Mouse (Mus musculus) myocyte (in vitro differentiated cells): Measurements from ENCODE around the gene Entpd8.

ENCODE experiments used
- CEBPB ChIP-seq: IDR thresholded peaks from 2 replicates; pipeline ENCODE4 v1.6.1; 2011; ENCODE audit warnings: mild to moderate bottlenecking, moderate library complexity; ENCODE audit not compliant: poor library complexity, insufficient read depth, severe bottlenecking
- POLR2A ChIP-seq: IDR thresholded peaks from one replicate; pipeline ENCODE4 v1.6.1; 2011; ENCODE audit warnings: low read depth, mild to moderate bottlenecking, control low read depth, moderate library complexity; ENCODE audit not compliant: insufficient read length
- POLR2AphosphoS2 ChIP-seq: IDR thresholded peaks from one replicate; pipeline ENCODE4 v1.6.1; 2011; ENCODE audit warnings: low read depth, control low read depth; ENCODE audit not compliant: insufficient read length
- TCF12 ChIP-seq: IDR thresholded peaks from one replicate; pipeline ENCODE4 v1.6.1; 2011; ENCODE audit warnings: mild to moderate bottlenecking, control low read depth; ENCODE audit not compliant: poor library complexity, insufficient read depth, severe bottlenecking

DNA sequence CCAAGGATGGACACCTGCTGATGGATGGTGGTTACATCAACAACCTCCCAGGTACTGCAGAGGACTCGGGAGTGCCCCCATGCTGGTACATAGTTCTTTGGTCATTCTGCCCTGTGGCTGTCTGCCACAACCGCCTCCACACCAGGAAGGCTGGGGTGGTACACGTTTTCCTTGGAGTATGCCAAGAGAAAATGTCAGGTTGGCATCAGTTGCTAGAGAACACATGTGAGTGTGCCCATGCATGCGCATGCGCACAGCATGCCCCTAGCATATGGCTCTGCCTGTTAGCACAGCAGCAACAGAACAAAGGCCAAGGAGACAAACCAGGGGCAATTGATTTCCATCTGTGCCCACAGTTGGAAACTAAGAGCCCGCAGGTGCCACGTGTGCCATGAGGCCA, 29.2 kb upstream of the Entpd8 start:
- TF ChIP-seq POLR2AphosphoS2: no peak
- no peak for TF ChIP-seq POLR2A
- TF ChIP-seq CEBPB: no peak
- no peak for TF ChIP-seq TCF12
